Mouse (Mus musculus): ENCODE results near the gene Herc1. TPM values are rescaled to one million over a fixed set of nuclear protein-coding genes. Genes with fewer than 3 reads are reported as not detected.

Gene Herc1
- 82.6 and 100 TPM in 2 replicates for total RNA-seq (2017)

DNA sequence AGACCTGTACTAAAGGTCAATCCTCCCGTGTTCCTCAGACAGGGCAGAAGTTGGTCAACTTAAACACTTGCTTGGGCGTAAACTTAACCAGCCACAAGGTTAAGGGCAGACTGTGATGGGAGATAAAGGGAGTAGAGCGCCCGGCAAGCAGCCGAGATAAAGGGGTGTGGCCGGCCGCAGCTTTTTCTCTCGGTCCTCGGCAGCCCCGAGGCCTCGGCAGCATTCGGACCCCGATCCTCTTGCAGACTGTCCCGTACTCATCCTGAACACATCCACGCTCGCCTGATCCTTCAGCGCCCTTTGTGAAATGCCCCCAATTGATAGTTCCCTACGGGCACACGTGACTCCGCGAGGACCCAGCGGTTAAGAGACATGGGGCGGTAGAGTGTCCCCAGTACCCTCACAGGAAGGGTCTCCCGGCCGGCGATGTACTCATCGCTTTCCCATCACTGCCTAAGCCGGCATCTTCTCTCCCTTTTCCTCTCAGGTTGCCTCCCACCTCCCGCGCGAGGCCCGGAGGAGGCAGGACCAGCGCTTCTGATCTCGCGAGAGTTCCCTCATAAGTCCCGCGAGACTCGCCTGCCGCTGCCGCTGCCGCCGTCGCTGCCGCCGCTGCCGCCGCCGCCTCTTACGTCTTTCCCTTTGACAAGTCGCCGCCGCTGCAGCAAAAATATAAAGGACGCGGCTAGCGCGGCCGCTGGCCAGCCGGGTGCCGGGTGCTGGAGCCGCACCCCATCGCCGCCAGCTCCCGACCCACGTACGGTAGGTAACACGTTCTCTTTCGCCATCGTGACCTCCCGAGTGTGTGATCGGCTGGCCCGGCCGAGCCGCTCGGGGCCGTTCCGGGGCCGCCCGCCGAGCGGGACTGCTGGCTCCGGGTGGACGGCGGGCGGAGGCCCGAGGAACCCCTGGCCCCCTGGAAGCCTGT, at the start of gene Herc1:
Herc1 (plus strand) TSS at position 591 of the 928 bp plus-strand sequence.
- ATAC-seq (replicated peaks in 1 of 2; ENCODE audit: insufficient read depth in 1 of 2, low FRiP score in 2 of 2, low TSS enrichment in 1 of 2, low read depth in 1 of 2, poor library complexity in 2 of 2, severe bottlenecking in 2 of 2), result peak; percentile 92 to 93

DNA sequence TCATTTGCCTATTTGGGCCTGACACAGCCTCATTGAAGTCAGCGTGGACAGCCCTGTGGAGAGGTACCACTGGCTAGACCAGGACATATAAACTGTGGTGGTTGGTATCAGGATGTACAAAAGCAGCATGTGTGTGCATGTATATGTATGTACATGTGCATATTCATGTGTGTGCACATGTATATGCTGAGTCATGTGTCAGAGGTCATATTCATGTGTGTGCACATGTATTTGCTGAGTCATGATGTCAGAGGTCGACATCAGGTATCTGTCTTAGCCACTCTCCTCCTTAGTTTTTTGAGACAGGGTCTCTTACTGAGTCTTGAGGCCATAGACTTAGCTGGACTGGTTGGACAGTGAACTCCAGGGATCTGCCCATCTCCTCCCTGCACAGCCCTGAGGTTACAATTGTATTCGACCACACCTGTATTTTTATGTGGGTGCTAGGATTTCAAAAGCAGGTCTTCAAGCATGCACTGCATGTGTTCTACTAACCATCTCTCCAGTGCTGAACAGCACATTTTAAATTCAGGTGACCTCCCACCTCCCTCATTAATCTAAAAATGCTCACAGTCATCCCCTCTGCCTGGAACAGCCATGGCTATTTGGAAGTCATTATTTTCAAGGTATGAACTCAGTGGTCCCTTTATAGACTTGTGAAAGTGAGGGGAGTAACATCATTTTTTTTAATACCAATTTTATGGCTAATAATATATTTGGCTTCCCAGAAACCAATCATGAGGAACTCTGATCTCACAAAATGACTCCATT, 45.7 kb upstream of the Herc1 start:
- no peak for ATAC-seq (replicated peaks in 1 of 2; ENCODE audit: insufficient read depth in 1 of 2, low FRiP score in 2 of 2, low TSS enrichment in 1 of 2, low read depth in 1 of 2, poor library complexity in 2 of 2, severe bottlenecking in 2 of 2)

DNA sequence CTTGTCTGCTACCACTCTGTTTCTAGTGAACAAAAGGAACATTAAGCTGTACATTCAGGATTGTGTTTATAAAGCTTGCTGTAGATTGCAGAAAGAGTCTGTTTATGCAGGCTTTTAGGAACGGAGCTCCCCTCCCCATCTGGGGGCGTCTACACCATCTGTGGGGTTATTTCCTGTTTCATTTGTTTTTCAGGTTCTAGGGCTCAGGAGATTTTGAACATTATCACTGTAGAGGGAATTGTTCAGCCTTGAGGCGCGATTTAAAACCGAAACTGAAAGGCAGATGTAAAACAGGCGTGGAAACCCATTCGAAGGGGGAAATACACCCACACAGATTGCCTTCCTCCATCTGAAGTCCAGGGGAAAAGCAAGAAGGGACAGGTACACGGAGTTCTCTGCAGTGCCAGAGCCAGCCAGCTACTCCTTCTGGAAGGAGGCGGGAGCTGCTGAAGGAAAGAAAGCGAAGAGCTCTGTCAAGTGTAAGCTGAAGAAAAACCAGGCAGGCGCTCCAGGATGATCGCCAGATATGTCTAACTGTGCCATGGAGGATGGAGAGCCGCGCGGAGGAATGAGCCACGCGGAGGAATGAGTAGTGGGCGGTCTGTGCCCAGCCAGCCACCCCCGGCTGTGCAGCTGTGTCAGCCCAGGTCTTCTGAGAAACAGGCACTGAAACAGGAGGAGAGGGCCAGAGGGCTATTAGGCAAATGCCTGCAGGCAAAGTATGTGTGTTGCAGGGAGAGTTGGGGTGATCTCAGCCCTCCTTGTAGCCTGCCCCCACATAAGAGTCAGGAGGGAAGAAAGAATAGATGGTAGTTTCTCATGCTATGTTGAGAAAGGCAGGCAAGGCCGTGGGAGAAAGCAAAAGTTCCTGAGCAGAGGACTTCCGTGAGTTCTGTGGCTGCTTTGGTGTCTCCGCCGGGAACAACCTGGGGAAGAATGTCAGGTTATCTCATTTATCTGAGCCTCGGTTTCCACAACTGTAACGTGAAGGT, 44.8 kb upstream of the Herc1 start:
- ATAC-seq (replicated peaks in 1 of 2; ENCODE audit: insufficient read depth in 1 of 2, low FRiP score in 2 of 2, low TSS enrichment in 1 of 2, low read depth in 1 of 2, poor library complexity in 2 of 2, severe bottlenecking in 2 of 2), result peak; percentile 54 to 77; a peak in 3 of 4 replicates

DNA sequence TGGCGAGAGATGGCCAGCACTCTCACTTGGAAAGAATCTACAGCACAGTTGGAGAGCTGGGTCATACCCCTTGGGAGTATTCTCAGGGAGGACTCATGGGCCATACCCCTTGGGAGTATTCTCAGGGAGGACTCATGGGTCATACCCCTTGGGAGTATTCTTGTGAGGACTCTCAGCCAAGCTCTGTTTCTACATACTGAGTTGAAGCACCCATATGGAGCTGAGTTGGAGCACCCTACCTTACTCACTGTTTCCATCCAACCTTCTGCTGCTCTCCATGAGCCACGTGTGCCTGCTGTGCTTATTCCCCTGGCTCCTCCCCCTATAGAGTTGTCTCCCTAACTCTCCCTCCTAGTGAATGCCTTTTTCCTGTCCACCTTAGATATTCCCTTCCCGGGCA, 43.8 kb upstream of the Herc1 start:
- ATAC-seq (replicated peaks in 1 of 2; ENCODE audit: insufficient read depth in 1 of 2, low FRiP score in 2 of 2, low TSS enrichment in 1 of 2, low read depth in 1 of 2, poor library complexity in 2 of 2, severe bottlenecking in 2 of 2), result no peak

DNA sequence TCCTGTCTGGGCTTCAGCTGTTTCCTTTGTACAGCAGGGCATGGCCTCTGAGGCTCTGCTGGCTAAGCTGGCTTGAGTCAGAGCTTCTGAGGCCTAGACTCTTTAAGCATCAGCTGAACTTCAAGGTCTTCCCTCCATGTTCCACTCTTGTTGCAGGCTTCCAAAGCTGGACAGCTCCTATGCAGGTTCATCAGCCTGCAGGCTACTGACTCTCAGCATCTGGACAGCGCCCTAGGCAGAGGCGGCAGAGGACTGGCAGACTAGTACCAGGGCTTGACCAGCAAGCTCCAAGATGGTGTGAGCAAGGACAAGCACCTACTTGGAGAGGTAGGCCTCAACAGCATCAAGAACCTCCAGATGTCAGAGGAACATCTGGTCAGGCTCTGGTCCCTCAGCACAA, 42.9 kb upstream of the Herc1 start:
- peak; percentile 55 to 80; a peak in 2 of 4 replicates for ATAC-seq (replicated peaks in 1 of 2; ENCODE audit: insufficient read depth in 1 of 2, low FRiP score in 2 of 2, low TSS enrichment in 1 of 2, low read depth in 1 of 2, poor library complexity in 2 of 2, severe bottlenecking in 2 of 2)

DNA sequence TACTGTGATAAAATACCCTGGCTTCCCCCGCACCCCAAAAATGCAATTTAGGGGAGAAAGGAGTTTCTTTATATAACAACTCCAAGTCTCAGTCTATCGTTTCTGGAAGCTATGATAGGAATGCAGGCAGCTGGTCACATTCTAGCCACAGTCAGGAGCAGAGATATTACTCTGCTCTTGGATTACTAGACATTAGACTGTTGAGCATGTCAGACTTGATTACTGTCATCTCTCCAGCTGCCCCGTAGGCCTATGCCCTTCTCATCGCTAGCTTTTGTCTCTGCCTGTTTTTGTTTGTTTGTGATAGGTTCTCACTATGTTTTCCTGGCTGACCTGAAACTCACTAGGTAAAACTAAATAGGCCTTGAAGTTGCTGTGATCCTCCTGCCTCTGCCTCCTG, 41.5 kb upstream of the Herc1 start:
- no peak for ATAC-seq (replicated peaks in 1 of 2; ENCODE audit: insufficient read depth in 1 of 2, low FRiP score in 2 of 2, low TSS enrichment in 1 of 2, low read depth in 1 of 2, poor library complexity in 2 of 2, severe bottlenecking in 2 of 2)

DNA sequence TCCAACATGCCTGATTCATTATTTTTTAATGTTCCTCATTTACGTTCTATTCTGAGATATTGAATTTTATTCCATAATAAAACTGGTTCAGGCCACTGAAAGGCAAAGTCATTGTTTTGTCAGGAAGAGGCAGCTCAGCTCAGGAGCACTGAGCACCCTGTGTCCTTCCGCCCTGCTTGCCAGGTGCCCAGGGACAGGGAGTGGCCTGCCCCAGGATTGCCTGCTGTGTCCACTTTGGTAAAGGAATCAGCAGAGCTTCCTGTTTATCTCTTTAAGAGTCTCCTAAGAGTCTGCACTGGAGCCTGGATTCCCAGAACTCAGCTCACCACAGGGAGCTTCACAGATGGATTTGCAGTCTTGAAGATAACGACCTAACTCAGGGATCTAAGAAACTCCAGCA, 38.8 kb upstream of the Herc1 start:
- no peak for ATAC-seq (replicated peaks in 1 of 2; ENCODE audit: insufficient read depth in 1 of 2, low FRiP score in 2 of 2, low TSS enrichment in 1 of 2, low read depth in 1 of 2, poor library complexity in 2 of 2, severe bottlenecking in 2 of 2)

DNA sequence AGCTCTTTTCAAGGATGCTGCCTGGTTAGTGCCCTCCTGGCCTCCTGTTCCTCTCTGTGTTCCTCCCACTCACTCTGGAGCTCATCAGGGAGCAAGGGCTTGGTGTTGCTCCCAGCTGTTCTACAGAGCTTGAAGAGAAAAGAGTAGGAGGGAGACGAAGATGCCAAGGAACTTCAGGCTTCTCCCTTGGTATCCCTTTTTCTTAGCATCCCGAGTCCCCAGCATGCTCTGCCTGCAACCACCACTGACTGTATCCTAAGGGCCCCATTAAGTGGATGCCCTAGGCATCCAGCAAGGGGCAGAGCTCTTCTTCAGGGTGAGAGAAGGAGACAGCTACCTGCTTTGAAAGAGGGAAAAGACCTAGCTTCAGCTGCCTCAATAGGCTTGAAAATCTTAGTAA, 33.6 kb upstream of the Herc1 start:
- ATAC-seq (replicated peaks in 1 of 2; ENCODE audit: insufficient read depth in 1 of 2, low FRiP score in 2 of 2, low TSS enrichment in 1 of 2, low read depth in 1 of 2, poor library complexity in 2 of 2, severe bottlenecking in 2 of 2), result no peak

DNA sequence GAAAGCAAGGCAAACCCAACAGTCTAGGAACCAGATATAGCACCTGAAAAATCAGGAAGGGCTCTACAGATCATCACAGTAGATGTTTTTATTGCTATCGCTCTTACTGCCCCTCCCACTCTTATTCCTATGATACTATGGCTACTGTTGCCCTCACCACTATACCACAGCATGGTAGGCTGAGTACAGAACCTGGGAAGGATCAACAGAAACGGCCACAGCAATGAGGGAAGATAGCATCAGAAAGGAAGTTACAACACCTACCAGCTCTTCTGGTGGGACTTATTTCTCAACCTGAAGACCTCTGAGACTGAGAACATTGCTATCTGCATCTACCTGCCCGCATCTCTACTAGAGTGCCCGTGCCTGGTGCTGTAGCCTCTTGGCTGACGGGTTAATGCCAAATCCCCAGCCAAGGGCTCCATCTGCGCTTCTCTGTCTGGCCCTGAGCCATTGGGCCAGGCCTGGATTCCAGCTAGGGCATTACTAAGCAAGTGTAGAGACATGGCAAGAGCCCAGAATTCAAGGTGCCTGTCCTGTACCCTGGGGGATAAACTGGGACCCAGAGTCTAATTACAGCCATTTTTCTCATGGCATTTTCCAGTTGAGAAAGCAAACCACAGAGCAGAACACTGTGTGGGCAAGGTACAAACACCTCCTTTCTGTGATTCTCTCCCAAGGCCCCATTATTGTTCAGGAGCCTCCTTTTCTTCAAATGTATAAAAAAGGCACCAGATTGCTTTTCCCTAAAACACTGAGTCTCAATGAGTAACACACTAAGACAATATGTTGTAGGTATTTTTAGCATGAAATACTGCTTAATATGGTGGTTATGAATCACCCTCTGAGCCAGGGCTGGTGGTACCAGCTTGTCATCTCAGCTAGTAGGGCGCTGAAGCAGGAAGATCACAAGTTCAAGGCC, 28.0 kb upstream of the Herc1 start:
- ATAC-seq (replicated peaks in 1 of 2; ENCODE audit: insufficient read depth in 1 of 2, low FRiP score in 2 of 2, low TSS enrichment in 1 of 2, low read depth in 1 of 2, poor library complexity in 2 of 2, severe bottlenecking in 2 of 2), result no peak

DNA sequence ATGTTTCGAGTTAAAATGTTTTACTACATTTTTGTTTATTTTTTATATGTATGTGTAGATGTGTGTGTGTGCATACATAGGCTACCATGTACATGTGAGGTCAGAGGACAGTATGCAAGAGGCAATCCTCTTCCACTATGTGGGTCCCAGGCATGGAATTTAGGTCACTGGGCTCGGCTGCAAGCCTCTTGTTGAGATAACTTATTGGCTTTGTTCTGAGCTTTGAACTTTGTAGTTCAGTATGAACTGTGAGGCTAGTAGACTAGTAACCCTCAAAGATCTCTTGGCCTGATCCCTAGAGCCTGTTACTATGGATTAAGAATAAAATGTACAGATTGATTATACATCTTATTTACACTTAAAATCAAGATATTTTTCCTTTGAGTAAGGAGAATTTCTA, 23.4 kb upstream of the Herc1 start:
- no peak for ATAC-seq (replicated peaks in 1 of 2; ENCODE audit: insufficient read depth in 1 of 2, low FRiP score in 2 of 2, low TSS enrichment in 1 of 2, low read depth in 1 of 2, poor library complexity in 2 of 2, severe bottlenecking in 2 of 2)

DNA sequence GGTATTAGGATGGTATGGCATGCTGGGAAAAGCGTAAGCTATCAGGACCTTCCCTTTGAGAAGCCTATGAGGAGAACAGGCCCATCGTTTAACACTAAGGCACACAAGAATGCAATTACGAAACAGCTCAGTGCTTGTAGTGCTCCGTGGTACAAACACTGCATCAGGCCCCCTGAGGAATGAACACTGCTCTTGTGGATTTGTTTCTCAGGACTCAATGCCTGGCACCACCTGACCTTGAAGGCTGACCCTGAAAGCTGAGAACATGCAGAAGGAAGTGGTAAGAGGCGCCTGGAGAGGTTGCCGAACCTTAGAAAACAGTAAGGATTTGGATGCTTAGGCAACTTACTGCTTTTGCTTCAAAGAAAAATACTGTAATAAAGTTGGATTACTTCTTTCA, 20.8 kb upstream of the Herc1 start:
- ATAC-seq (replicated peaks in 1 of 2; ENCODE audit: insufficient read depth in 1 of 2, low FRiP score in 2 of 2, low TSS enrichment in 1 of 2, low read depth in 1 of 2, poor library complexity in 2 of 2, severe bottlenecking in 2 of 2), result no peak

DNA sequence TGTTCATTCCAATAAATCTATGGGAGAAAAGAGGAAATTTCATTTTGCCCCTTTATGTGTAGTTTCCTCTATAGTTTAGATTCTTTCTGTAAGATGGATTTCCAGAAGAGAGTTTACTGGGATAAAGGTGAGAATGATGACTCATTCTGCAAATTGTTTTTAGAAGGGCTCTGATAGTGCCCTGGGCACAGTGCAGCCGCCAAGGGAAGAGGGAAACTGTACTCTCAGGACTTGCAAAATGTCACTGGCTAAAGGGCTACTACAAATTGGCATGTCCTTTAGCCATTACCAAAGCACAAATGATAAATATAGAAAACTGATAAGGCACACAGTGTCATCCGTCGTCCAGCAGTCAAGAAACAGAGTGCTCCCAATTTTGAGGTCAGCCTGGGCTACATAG, 19.8 kb upstream of the Herc1 start:
- ATAC-seq (replicated peaks in 1 of 2; ENCODE audit: insufficient read depth in 1 of 2, low FRiP score in 2 of 2, low TSS enrichment in 1 of 2, low read depth in 1 of 2, poor library complexity in 2 of 2, severe bottlenecking in 2 of 2), result no peak

DNA sequence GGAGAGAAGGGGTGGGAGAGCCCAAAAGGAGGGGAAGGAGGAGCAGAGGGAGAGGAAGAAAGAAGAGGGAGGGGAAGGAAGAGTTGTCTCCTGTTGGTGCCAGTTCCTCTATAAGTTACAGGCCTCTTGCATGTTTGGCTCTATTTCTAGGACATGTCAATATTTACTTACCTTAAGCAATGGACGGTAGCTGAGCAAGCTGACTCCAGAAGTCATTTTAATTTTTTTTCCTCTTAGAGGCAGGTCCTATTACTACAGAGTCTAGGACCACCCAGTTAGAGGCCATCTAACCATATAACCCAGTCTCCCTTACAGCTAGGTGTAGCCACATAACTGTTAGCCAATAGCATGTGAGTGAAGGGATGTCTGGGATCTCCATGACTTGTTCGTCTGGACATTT, 18.7 kb upstream of the Herc1 start:
- ATAC-seq (replicated peaks in 1 of 2; ENCODE audit: insufficient read depth in 1 of 2, low FRiP score in 2 of 2, low TSS enrichment in 1 of 2, low read depth in 1 of 2, poor library complexity in 2 of 2, severe bottlenecking in 2 of 2), result no peak

DNA sequence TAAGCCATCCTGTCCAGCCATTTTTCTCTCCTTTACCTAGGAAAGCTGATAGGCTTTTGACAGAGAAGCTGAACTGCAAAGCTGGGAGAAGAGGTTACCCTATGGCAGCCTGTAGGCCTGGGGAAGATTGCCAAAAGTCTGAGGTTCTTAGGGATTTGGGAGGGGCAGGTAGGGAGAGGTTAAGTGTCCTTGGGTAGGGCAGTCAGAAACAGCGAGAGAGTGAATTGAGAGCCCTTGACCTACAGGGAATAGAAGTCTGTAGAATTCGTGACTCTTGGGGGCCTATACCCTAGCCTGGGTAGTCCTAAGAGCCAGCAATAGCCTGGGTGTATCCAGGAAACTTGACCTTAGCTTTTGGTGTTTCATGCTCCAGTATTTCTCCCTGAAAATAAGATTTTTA, 17.9 kb upstream of the Herc1 start:
- no peak for ATAC-seq (replicated peaks in 1 of 2; ENCODE audit: insufficient read depth in 1 of 2, low FRiP score in 2 of 2, low TSS enrichment in 1 of 2, low read depth in 1 of 2, poor library complexity in 2 of 2, severe bottlenecking in 2 of 2)

DNA sequence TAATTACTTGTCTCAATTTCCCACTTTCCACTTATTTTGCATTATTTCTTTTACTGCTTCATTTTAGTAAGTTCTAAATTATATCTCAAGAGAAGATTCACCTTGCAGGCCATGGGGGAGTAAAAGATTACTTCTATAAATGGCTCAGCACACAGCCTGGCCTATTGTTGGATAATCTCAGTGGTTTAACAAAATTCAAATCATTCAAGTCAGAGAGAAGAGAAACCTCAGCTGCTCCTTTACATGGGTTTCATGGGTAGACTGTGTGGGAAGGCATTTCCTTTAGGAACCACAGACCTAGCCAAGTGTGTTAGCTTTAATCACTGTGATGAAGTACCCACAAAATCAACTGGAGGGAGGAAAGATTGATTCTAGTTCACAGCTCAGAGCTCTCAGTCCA, 13.0 kb upstream of the Herc1 start:
- ATAC-seq (replicated peaks in 1 of 2; ENCODE audit: insufficient read depth in 1 of 2, low FRiP score in 2 of 2, low TSS enrichment in 1 of 2, low read depth in 1 of 2, poor library complexity in 2 of 2, severe bottlenecking in 2 of 2), result no peak

DNA sequence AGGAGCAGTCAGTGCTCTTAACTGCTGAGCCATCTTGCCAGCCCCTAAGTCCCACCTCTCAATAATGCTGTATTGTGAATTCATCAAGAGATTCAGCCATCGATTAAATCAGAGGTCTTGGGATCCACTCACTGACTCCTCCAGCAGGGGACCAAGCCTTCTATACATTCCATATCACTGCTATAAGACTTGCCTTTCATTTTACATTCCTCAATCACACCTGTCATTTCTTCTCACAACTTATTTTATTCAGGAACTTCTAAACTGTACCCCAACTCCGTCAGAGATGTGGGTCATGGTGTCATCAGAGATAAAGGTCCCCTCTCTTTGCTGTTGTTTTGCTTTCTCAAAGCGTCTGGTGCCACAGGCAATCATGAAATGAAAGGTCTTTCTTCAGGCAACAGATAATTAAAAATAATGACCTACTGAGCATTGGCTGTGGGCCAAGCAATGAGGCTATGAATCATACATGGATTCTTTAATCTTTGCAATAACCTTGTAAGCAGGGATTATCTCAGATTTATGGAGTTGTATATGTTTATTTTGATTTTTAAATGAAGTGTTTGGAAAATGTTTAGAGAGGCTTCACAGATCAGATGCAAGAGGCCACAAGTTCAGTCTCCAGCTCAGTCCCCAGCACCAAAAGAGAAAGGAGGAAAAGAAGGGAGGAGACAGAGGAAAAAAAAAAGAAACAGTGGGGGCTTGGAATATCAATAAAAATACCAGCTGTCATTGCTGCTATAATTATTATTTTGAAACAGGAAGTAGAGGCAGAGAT, 12.1 kb upstream of the Herc1 start:
- no peak for ATAC-seq (replicated peaks in 1 of 2; ENCODE audit: insufficient read depth in 1 of 2, low FRiP score in 2 of 2, low TSS enrichment in 1 of 2, low read depth in 1 of 2, poor library complexity in 2 of 2, severe bottlenecking in 2 of 2)

All from hematopoietic stem cell, adult 5-6 weeks (primary cell).